Mouse (Mus musculus) C2C12 (cell line): ENCODE measurements around the gene Serp2.

Experiments used
- CEBPB ChIP-seq: IDR thresholded peaks from one replicate; pipeline ENCODE4 v1.6.1; 2011; ENCODE audit warnings: low read depth, mild to moderate bottlenecking, control low read depth, moderate library complexity
- CTCF ChIP-seq: IDR thresholded peaks from one replicate; pipeline ENCODE4 v1.5.1; 2011; ENCODE audit not compliant: control insufficient read depth, insufficient read depth, insufficient read length
- FOSL1 ChIP-seq: IDR thresholded peaks from one replicate; pipeline ENCODE4 v1.8.0; 2011; ENCODE audit warnings: mild to moderate bottlenecking, low read length; ENCODE audit not compliant: poor library complexity, insufficient read depth, severe bottlenecking
- MAX ChIP-seq: IDR thresholded peaks from one replicate; pipeline ENCODE4 v1.6.1; 2011; ENCODE audit warnings: mild to moderate bottlenecking, control low read depth
- MYOD1 ChIP-seq: IDR thresholded peaks from one replicate; pipeline ENCODE4 v1.6.1; 2011; ENCODE audit warnings: low read depth; ENCODE audit not compliant: control insufficient read depth, insufficient read length
- MYOG ChIP-seq: IDR thresholded peaks from one replicate; pipeline ENCODE4 v1.6.1; 2011; ENCODE audit not compliant: control insufficient read depth, insufficient read length; ENCODE audit errors: extremely low read depth

DNA sequence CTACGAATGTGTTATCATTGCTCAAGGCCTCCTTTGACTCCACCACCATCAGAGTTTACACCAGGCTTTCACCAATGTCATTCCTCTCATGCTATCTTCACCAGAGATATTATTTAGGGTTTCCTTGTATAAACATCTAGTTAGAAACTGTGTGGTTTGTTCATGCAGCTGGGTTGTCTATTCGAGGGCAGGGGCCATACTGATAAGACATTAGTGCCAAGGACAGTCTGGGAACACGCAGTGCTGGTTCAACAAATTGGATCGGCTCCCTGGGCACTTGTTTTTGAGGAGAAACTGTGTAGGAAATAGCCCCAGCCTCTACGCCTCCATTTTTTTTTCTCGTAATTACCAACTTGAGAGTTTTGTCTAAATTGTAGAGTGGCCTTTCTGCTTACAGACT, 35.4 kb upstream of the Serp2 start:
- TF ChIP-seq CTCF, result no peak
- TF ChIP-seq MYOG, result no peak
- TF ChIP-seq CEBPB, result no peak
- TF ChIP-seq MYOD1, result no peak
- no peak for TF ChIP-seq FOSL1
- TF ChIP-seq MAX, result no peak
